Mouse (Mus musculus) erythroid progenitor cell, adult 5-6 weeks (primary cell): Measurements from ENCODE around the gene Pfdn4. TPM values are rescaled to one million over a fixed set of nuclear protein-coding genes. Genes with fewer than 3 reads are reported as not detected.

ENCODE experiments used
- ATAC-seq: replicated peaks from 2 replicates; pipeline ENCODE4 v1.8.0; 2016; ENCODE audit warnings: moderate number of reproducible peaks, mild to moderate bottlenecking, moderate TSS enrichment, inconsistent platforms; ENCODE audit not compliant: poor library complexity, low FRiP score, severe bottlenecking
- total RNA-seq, 2 experiments: library from RNA; stranded (forward) in 1 of 2; stranded (reverse) in 1 of 2; fragments of 150-400 nt in 1 of 2; fragments of 186-747, 209-891 nt in 1 of 2; gene quantifications; 2 replicates each; pipeline versions ENCODE4 v1.2.3 to v1.2.4; 2015 to 2017; ENCODE audit warnings: low replicate concordance in 2 of 2

The Pfdn4 gene
- total RNA-seq, 2 experiments from 2014 or later = 18.9 to 25.6 TPM

- ATAC-seq = no peak
Observed at GRCm38 (mm10) chr2:170494784-170495710, 1.2 kb upstream of the Pfdn4 start.

DNA sequence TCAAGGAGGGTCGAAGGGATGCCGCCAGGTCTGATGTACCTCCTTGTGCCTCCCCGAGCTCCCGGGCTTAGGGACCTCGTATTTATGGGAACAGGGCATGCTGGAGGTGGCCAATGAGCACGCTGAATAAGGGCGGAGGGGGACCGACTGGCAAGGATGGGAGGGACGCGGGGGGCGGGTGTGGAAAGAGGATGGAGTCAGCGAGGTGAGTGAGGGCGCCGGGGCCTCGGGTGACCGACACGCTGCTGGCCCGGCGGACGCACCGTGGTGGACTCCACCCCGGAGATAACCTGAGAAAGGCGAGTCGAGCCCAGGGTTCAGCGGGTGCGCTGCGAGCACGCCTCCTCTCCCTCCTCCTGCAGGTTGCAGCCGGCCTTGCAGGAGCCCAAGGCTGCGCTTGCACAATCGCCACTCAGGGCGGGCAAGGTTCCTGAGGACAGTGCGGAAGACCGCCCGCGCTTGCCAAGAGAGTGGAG, 901 bp downstream of the Pfdn4 start, which contains the start of gene Cyp24a1:
TSS of gene Cyp24a1 (minus strand) at position 55 of the 476 bp plus-strand sequence.
- no peak for ATAC-seq

GRCm38 (mm10) chr2:170498011-170498410, 1.8 kb downstream of the Pfdn4 start:
- no peak for ATAC-seq

DNA sequence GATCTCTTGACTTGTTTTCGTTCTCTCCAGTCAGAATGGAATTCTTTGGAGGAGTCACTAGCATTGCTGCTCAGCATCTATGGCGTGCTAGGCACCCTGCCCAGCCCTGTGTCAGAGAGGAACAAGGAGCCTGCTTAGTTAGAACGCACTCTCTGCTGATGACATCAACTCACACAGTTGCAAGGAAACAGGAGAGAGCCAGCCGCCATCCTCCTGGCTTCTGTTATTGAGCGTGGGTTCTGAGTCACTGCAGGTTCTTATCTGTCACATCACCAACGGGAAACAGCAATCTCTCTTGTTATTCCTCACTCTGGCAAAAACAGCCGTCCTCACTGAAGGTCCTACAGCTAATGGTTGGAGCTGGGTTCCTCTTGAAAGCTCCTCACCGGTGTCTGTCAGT, 7.1 kb downstream of the Pfdn4 start:
- no peak for ATAC-seq

DNA sequence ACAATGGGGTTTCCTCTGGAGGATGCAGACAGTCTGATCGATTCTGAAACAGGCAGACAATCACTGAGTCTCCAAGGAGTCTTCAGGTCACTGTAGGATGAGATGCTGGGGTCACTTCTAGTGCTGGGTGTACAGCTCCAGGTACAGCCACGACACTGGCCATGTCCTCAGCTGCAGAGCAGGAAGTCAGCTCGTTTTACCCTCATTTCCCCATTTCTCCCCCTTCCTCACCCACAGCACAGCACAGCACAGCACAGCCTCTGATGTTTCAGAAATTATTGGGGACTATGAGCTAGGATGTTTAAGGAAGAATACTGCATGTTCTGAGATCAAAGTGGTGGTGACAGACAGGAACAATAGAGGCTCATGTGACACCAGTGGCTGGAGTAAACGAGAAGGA, 7.8 kb downstream of the Pfdn4 start:
- no peak for ATAC-seq

- ATAC-seq = no peak
Observed at GRCm38 (mm10) chr2:170507734-170508133, 11.5 kb downstream of the Pfdn4 start.

- no peak for ATAC-seq
Observed at GRCm38 (mm10) chr2:170508821-170509220, 12.6 kb downstream of the Pfdn4 start.

DNA sequence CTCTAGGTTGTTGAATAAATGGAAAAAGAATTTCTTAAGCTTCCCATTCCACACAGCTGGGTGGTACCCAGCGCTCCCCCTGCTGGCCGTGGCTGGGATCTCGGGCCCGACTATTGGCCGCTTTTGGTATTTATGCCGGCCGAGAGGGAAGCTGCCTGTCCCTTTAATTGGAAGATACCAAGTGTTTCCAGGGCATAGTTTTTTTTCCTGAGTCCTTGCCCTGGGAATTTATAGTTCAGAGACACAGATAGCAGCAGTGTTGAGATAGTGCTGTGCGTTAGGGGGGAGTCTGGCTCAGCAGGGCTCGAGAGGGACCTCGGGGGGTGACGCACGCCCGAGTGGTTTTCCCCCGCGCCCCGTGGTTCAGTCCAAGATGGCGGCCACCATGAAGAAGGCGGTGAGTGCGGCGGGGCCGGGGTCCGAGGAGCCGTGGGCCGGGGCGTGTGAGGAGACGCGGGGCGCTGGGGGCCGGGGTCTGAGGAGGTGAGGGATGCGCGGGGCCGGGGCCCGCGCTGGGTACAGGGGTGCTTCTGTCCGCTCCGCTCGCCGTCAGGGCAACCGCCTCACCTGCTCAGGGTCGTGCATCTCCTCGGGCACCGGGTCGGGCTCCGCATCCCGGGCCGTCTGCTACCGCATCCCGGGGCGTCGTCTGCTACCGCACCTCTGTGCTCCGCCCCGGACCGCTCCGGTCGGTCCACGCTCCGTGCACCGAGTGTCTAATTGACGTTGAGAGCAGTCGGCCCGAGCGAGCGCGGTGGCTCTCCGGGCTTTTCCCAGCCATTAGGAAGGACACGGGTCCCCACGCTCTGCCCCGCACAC, 15.1 kb downstream of the Pfdn4 start:
- ATAC-seq = peak; percentile 96

- no peak for ATAC-seq
Observed at GRCm38 (mm10) chr2:170513756-170514155, 17.5 kb downstream of the Pfdn4 start.

DNA sequence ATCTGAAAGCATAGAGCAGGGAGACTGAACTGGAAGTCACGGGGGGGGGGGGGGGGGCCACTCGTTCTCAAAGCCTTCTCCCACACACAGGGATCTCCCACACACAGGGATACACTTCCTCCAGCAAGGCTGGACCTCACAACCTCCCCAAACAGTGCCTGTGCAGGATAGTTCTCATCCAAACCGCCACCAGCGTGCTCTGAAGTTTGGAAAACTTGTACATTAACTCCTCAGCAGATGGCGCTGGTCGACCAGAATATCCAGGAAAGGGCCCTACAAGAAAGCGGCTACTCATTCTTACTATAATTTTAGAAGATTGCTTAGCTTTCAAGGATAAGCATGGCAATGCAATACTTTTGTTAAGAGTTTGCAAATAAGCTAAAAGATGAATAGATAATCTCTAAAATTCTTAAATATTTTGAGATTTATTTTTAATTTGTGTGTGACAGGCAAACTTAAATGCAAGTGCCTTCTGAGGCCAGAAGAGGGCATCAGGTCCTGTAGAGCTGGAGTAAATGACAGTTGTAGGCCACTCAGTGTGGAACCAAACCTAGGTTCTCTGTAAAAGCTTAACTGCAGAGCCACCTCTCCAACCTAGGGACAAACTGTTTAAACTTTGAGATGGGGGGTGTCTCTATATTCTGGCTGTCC, 24.2 kb downstream of the Pfdn4 start:
- ATAC-seq = no peak

GRCm38 (mm10) chr2:170526513-170526912, 30.3 kb downstream of the Pfdn4 start:
- ATAC-seq = no peak

DNA sequence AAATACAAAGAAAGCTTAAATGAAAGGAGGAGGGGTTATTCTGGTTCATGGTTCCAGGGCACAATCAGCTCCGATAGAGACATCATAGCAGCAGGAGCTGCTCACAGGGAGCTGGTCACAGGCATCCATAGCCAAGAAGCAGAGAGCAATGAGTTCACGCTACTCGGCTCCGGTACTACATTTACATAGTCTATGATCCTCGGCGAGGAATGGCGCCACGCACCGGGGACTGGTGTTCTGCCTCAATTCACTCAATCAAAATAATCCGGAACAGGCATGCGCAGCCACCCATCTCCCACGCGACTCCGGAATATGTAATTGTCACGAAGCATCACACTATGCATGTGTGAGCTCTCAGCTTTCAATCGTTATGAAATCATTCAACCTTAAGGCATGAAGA, 31.8 kb downstream of the Pfdn4 start:
- no peak for ATAC-seq

GRCm38 (mm10) chr2:170529766-170530165, 33.5 kb downstream of the Pfdn4 start:
- ATAC-seq = no peak

DNA sequence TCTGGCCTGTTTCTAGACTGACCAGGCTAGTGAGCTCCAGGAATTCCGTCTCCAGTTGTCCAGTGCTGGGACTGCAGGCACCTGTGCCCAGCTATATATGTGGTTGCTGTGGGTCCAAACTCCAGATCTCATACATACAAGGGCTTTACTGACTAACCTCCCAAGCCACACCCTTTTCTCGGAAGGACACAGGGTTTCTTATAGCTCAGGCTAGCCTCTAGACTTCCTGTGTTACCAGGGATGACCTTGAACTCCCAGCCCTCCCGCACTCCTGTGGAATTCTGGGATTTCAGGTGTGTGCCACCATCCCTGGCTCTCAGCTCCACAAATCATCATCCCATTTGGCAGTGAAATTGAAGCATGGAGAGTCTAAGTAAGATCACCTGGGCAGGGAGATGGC, 34.0 kb downstream of the Pfdn4 start:
- no peak for ATAC-seq

- no peak for ATAC-seq
Observed at GRCm38 (mm10) chr2:170534116-170534802, 38.0 kb downstream of the Pfdn4 start.

- ATAC-seq = no peak
Observed at GRCm38 (mm10) chr2:170534803-170535174, 38.6 kb downstream of the Pfdn4 start.

DNA sequence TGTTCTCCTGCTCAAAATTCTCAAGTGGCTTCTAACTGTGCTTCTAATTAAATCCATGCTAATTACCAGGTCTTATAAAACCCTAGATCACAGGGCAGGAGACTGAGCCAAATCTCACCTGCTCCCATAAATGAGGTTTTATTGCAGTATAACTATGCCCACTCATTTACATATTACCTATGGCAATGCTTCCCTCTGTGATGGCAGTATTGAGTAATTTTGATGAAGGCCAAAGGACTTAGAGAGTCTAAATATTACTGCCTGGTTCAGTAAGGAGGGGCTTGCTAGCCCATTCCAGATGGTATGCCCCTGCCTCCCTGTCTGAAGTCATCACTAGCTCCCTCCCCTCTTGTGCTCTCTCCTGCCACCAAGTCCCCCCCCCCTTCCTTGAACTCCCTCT, 39.6 kb downstream of the Pfdn4 start:
- ATAC-seq = no peak

DNA sequence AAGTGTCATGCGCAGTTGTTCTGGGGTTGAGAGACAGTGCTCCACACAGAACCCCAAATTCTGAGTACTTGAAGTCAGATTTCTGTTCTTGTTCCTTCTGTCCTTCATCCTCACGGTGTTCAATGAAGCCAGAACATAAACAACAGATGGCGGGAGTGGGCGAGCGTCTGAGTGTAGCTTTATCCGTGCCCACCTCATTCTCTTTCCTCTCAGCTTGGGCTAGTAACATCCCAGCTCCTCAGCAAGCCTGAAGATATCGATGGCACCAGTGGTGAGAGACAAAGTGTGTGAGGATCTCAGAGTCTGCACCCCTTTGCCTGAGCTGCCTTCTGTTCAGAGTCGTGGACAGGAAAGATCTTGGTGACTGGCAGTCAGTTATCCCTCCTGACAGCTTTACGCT, 43.0 kb downstream of the Pfdn4 start:
- no peak for ATAC-seq

DNA sequence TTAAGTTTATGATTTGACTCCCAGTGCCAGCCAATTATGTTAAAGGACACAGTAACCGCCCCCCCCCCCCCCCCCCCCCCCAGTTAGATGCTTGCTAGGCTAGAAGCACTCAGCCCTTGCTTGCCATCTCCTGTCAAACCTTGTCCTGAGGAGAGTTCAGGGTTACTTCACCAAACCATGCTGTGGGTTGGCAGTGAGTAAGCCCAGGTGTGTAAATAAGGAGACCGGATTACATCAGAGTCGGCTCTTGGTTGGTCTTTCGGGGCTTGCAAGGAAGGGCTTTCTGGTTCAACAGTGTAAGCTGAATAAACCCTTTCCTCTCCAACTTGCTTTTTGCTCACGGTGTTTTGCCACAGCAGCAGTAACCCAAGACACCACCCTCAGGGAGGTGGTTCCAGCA, 47.4 kb downstream of the Pfdn4 start:
- ATAC-seq = no peak

- ATAC-seq = no peak
Observed at GRCm38 (mm10) chr2:170544159-170544558, 47.9 kb downstream of the Pfdn4 start.
